In genomic region chr16:37347092-37347491, GRCm38 (mm10) we compare ENCODE assay signal across 10 mouse cellular contexts. TPM values are rescaled to one million over a fixed set of nuclear protein-coding genes. Genes with fewer than 3 reads are reported as not detected.
DNase-seq lines count a peak whose midpoint lies in the region; ATAC-seq and TF ChIP-seq lines count a peak whose summit lies in the region.
"Had no signal": no experiment of that assay in that cellular context is flagged by ENCODE, and none has a peak within 500 bp of the region (broad histone marks: within the 10 kb centered on the region; RNA-seq: fewer than 3 reads in every experiment).

No protein-coding gene starts in this region.

- H3K4me3 ChIP-seq in layer of hippocampus, adult 2 months = no peak overlapping the region
- H3K4me3 ChIP-seq: myocyte had no signal

- in situ Hi-C loops in Patski (cut with MboI; ENCODE audit: low pct_unique_long_range_greater_than_20kb) = no loop called here

- DNase-seq in layer of hippocampus, adult 2 months (ENCODE audit: low spot score in 2 of 2) = peak in 1 of 2 experiments; percentile 28
- no peak for DNase-seq in layer of hippocampus, postnatal 36 days
- no peak for DNase-seq in Patski (ENCODE audit: low read depth, low spot score)
- DNase-seq in brain, embryonic 14.5 days (ENCODE audit: low read depth) = peak; percentile 73
- peak; percentile 43 to 65 for DNase-seq in kidney, postnatal 25 days
- DNase-seq in spleen, postnatal 4 days (ENCODE audit: low spot score in 2 of 2) = no peak
- no peak for DNase-seq in urinary bladder, postnatal 25 days (ENCODE audit: low spot score)
- no peak for DNase-seq in gastrocnemius, postnatal 25 days

- peaks cover 22% of the 10 kb centered on the region for H3K27me3 ChIP-seq in Patski

- CTCF ChIA-PET in Patski (lab: Charles Lee) = interaction anchor here (1.4 to 1.6 kb wide), 2 partner anchors 153 to 337 kb away, joined by 3 read pairs; no protein-coding TSS in a partner anchor

- POLR2A ChIA-PET in Patski (lab: Charles Lee) = no interaction called here

- no peak overlapping the region for H3K27ac ChIP-seq in layer of hippocampus, adult 2 months

- peak; percentile 67 for TF ChIP-seq CTCF in layer of hippocampus, adult 2 months (conservative IDR thresholded peaks at IDR 0.05)
- TF ChIP-seq CTCF in Patski (IDR thresholded peaks at IDR 0.05) = peak; percentile 60
- peak; percentile 48; the same call in 1 of the 2 replicates for TF ChIP-seq CTCF in brain, embryonic 14.5 days (IDR thresholded peaks at IDR 0.05; ENCODE audit: borderline replicate concordance, extremely low read depth, insufficient read depth, insufficient read length)

- peak; percentile 44 for ATAC-seq in Patski

- TF ChIP-seq POLR2A in brain, embryonic 14.5 days (IDR thresholded peaks at IDR 0.05; ENCODE audit: borderline replicate concordance, extremely low read depth, insufficient read depth, insufficient read length, poor library complexity, severe bottlenecking) = no peak

RNA-seq across cellular contexts. Expression of gene Stxbp5l, which starts 37.7 kb away (rescaled TPM):
- 100 to 1,000 TPM; 145 to 151 TPM for total RNA-seq in layer of hippocampus, adult 2 months (2021)
- total RNA-seq in layer of hippocampus, postnatal 36 days (2021) = 100 to 1,000 TPM; 131 to 133 TPM
- 0.12 TPM for polyA plus RNA-seq in Patski (2021)
- 2.0 and 4.0 TPM in 2 replicates for polyA plus RNA-seq in brain, embryonic 14.5 days (2012; rRNA removed)
- total RNA-seq in gastrocnemius, postnatal 25 days (2021) = under 1 TPM in 1 of 2 experiments, not detected in 1; 0.16 TPM
- total RNA-seq: hematopoietic stem cell, adult 5-6 weeks had no signal
- polyA plus RNA-seq: myocyte had no signal

Comparison
In these comparisons a context has a peak if more than half of its experiments do, and no peak if none do; other contexts are left out.
1. DNase-seq: peak in brain, embryonic 14.5 days (single experiment) and kidney, postnatal 25 days (2 of 2); none in layer of hippocampus, postnatal 36 days (0 of 2), Patski (single experiment), spleen, postnatal 4 days (0 of 2), urinary bladder, postnatal 25 days (single experiment) and gastrocnemius, postnatal 25 days (single experiment).
2. RNA of gene Stxbp5l, which starts 37.7 kb away (total RNA-seq): 145 to 151 TPM in layer of hippocampus, adult 2 months and 131 to 133 TPM in layer of hippocampus, postnatal 36 days; 0.16 TPM in gastrocnemius, postnatal 25 days; every median in the first group is over 100 times any median in the second.
3. Peak in every context shown above with its lines, with median percentiles within 50 percentile points of each other: CTCF ChIP-seq.